Mouse (Mus musculus) lung, embryonic 16.5 days (tissue): ENCODE measurements around the gene Fam160b1. TPM values are rescaled to one million over a fixed set of nuclear protein-coding genes. Genes with fewer than 3 reads are reported as not detected.

ENCODE experiments used
- ATAC-seq: fragments of 200-750 bp; cut with Nextera tagmentation; 2 replicates; pipeline ENCODE4 v1.8.0; 2017; ENCODE audit warnings: low read depth, mild to moderate bottlenecking, moderate library complexity
- H3K27ac ChIP-seq: fragments of 300-500 bp; sonication (generic); 2 replicates; pipeline ENCODE4 v1.5.1; 2014; ENCODE audit warnings: mild to moderate bottlenecking, control low read depth, low read length
- H3K27me3 ChIP-seq: fragments of 300-500 bp; sonication (generic); 2 replicates; pipeline ENCODE4 v1.6.1; 2014; ENCODE audit warnings: low read depth, low read length, mixed read lengths; ENCODE audit not compliant: control insufficient read depth, insufficient read depth
- H3K36me3 ChIP-seq: fragments of 300-500 bp; sonication (generic); 2 replicates; pipeline ENCODE4 v1.6.1; 2014; ENCODE audit warnings: low read length; ENCODE audit not compliant: control insufficient read depth, insufficient read depth
- H3K4me1 ChIP-seq: fragments of 300-500 bp; sonication (generic); replicated peaks from 2 replicates; pipeline ENCODE4 v1.6.1; 2014; ENCODE audit warnings: low read length, mixed read lengths; ENCODE audit not compliant: control insufficient read depth, insufficient read depth
- H3K4me2 ChIP-seq: fragments of 300-500 bp; sonication (generic); 2 replicates; pipeline ENCODE4 v1.6.1; 2014; ENCODE audit warnings: low read depth, low read length, control low read depth
- H3K4me3 ChIP-seq: fragments of 300-500 bp; sonication (generic); 2 replicates; pipeline ENCODE4 v1.5.1; 2014; ENCODE audit warnings: mild to moderate bottlenecking, low read length, control low read depth
- H3K9ac ChIP-seq: fragments of 300-500 bp; sonication (generic); 2 replicates; pipeline ENCODE4 v1.6.1; 2014; ENCODE audit warnings: low read length, control low read depth
- H3K9me3 ChIP-seq: fragments of 300-500 bp; sonication (generic); 2 replicates; pipeline ENCODE4 v1.6.1; 2016; ENCODE audit warnings: low read length; ENCODE audit not compliant: control insufficient read depth
- WGBS: fragments of 180-500 bp; shearing (Covaris S2); extraction: QIAGEN DNeasy Blood & Tissue Kit; methylation state at CpG from one replicate; pipeline ENCODE4 v1.1.7; 2014; 5-methylcytosine and 5-hydroxymethylcytosine counted together
- polyA plus RNA-seq: library from polyadenylated mRNA; unstranded; fragments of >200 nt; fragmentation: Nextera tagmentation; extraction: Ambion mirVana; gene quantifications from 2 replicates; pipeline ENCODE4 v1.2.1, GENCODE M21; 2015

Gene Fam160b1
- polyA plus RNA-seq, 1 experiment from 2014 or later = 15.0 TPM

DNA sequence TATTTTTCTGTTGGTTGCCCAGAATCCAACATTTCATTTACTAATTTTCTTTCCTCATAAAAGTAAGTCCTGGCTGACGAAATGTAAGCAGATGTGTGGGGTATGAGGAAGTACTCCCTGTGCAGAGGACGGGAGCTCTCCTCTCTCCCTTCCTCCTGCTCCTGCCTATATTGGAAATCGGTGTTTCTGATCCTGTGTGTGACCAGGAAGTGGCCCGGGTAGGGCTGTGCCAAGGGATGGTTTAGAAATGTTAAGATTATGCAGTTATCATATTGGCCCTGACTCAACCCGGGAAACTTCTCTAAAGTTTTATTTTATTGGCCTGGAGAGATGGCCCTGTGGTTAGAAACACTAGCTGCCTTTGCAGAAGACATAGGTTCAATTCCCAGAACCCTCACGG, 5.8 kb upstream of the Fam160b1 start:
- H3K4me2 ChIP-seq = 0 out of 2 replicates have a peak overlapping the region, but pooled peaks have one; percentile 7
- no peaks in the 10 kb centered on the region for H3K9me3 ChIP-seq
- H3K27ac ChIP-seq = peak overlapping the region; percentile 58
- no peak overlapping the region for H3K9ac ChIP-seq
- no peak overlapping the region for H3K4me3 ChIP-seq
- WGBS = 57% methylated on average over 6 of the region's 6 CpGs
- H3K27me3 ChIP-seq = no peaks in the 10 kb centered on the region
- no peaks in the 10 kb centered on the region for H3K36me3 ChIP-seq
- ATAC-seq = no peak
- peaks cover 23% of the 10 kb centered on the region for H3K4me1 ChIP-seq

DNA sequence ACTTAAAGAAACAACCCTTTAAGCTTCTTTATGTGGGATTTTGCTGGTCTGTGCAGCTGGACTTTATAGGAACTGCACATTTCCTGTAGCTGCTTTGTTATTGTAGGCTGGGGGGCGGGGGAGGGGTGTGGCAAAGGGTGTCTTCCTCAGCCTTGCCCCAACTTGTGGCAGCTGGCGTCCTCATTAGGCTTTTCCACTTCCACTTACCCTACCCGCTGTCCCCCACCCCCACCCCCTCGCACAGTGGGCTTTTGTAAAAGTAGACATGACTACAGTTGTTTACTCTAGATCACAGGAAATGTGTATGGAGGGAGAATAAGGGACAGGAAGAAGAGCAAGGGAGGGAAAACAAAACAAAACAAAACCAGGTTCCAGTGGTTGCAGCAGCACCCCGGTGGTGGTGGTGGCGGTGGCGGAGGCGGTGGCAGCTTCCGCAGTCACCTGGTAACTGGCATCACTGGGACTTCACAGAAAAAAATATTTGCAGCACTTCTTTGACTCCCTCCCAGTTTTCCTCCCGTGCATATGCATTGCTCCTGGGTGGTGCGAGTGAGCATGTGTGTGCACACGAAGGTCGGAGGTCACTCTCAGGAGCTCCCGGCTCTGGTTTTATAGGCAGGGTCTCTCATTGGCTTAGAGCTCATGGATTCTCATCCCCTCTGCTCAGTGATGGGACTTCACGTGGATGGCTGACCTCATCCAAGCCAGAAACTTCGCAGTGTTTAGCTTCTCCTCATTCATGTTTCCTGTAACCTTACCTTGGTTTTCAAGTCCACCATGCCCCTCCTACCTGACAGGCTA, 4.8 kb upstream of the Fam160b1 start:
- Histone ChIP-seq H3K4me3 (no peak overlapping the region), H3K9me3 (no peaks in the 10 kb centered on the region), H3K36me3 (no peaks in the 10 kb centered on the region), H3K27ac (peak overlapping the region; percentile 58), H3K4me2 (peak overlapping the region; percentile 7), H3K27me3 (no peaks in the 10 kb centered on the region), H3K4me1 (peaks cover 23% of the 10 kb centered on the region), H3K9ac (no peak overlapping the region; the same call in 1 of the 2 replicates)
- peak; percentile 58 for ATAC-seq
- 51% methylated on average over 16 of the region's 16 CpGs for WGBS

DNA sequence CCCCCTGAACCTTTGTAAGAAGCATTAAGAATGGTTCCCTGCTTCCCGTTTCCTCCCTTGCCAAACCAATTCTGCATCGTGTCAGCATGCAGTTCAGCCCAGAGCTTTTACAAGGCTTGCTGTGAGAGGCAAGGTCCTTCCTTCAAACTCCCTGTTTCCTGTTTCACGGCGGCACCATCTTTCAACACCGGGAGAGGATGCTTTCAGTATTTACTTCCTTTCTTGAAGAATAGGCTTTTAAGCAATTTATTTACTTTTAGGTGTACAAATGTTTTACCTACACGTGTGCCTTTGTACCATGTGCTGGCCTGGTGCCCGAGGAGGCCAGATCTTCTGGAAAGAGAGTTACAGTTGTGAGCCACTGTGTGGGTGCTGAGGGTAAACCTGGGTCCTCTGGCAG, 4.2 kb upstream of the Fam160b1 start:
- ATAC-seq = no peak
- Histone ChIP-seq H3K9ac (no peak overlapping the region), H3K27me3 (no peaks in the 10 kb centered on the region), H3K4me3 (no peak overlapping the region), H3K36me3 (no peaks in the 10 kb centered on the region), H3K27ac (peak overlapping the region; percentile 58), H3K4me1 (peaks cover 23% of the 10 kb centered on the region), H3K9me3 (no peaks in the 10 kb centered on the region), H3K4me2 (peak overlapping the region; percentile 7; the same call in 1 of the 2 replicates)
- 28% methylated on average over 7 of the region's 7 CpGs for WGBS

DNA sequence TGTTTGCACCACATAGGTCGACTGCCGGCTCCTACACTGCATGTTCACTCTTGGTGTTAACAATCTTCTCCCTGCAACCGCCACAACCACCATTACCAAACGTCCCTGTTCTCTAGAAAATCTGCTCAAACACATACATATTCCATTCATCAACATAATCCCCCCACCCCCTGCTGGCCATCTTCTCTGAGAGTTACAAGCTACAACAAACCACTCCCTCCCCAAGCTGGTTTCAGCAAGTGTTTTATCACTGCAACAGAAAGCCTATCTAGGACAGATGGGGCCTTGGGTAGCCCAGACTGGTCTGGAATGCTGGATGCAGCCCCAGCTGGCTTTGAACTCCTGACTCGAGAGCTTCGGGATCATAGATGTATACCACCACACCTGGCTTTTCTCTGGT, 3.2 kb upstream of the Fam160b1 start:
- Histone ChIP-seq H3K4me2 (no peak overlapping the region), H3K9me3 (no peaks in the 10 kb centered on the region), H3K9ac (no peak overlapping the region), H3K4me1 (peaks cover 23% of the 10 kb centered on the region), H3K4me3 (no peak overlapping the region), H3K36me3 (no peaks in the 10 kb centered on the region), H3K27ac (no peak overlapping the region; the same call in 1 of the 2 replicates), H3K27me3 (no peaks in the 10 kb centered on the region)
- no peak for ATAC-seq
- 80% methylated on average over 6 of the region's 6 CpGs for WGBS

DNA sequence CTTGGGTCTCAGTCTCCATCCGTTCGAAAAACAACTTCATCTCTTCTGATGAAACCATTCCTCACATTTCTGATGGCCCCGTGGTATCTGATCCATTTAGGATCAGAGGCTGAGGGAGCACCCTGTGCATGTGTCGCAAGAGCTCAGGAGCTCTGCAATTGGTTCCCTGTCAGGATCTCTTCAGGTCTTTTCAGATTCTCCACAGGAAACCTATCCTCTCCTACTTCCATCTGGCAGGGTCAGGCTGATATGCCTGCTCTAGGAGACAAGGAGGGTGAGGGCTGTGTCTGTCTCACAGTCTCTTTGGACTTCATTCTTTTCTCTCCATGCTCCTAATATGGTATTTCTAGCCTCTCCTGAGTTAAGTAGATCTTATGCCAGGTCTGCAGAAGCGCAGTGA, 2.7 kb upstream of the Fam160b1 start:
- ATAC-seq = no peak
- no peaks in the 10 kb centered on the region for H3K36me3 ChIP-seq
- H3K4me2 ChIP-seq = peak overlapping the region; percentile 41
- H3K27me3 ChIP-seq = no peaks in the 10 kb centered on the region
- peak overlapping the region; percentile 29 for H3K9ac ChIP-seq
- 80% methylated on average over 5 of the region's 5 CpGs for WGBS
- H3K27ac ChIP-seq = peak overlapping the region; percentile 68
- H3K4me1 ChIP-seq = peaks cover 28% of the 10 kb centered on the region
- peak overlapping the region; percentile 25 for H3K4me3 ChIP-seq
- H3K9me3 ChIP-seq = no peaks in the 10 kb centered on the region

DNA sequence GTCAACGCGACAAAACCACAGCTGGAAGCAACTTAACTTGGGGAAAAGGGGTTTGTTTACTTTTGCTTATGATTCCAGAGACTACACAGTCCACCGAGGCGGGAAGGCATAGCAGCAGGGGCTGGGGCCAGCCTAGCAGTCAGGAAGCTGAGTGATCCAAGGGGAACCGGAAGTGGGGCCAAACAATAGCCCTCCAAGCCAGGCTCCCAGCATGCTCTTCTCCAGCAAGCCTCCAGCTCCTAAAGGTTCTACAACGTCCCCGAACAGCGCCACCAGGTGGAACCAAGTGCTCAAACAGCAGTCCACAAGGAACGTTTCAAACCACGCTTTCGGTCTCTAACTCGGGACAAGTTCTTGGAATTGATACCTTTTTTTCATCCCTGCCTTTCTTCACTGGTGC, 2.2 kb upstream of the Fam160b1 start:
- peak; percentile 18; the same call in 1 of the 2 replicates for ATAC-seq
- Histone ChIP-seq H3K9me3 (no peaks in the 10 kb centered on the region), H3K4me3 (peak overlapping the region; percentile 25), H3K4me2 (peak overlapping the region; percentile 73), H3K36me3 (no peaks in the 10 kb centered on the region), H3K9ac (peak overlapping the region; percentile 29; the same call in 1 of the 2 replicates), H3K4me1 (peaks cover 30% of the 10 kb centered on the region), H3K27me3 (no peaks in the 10 kb centered on the region), H3K27ac (peak overlapping the region; percentile 68)
- WGBS = 44% methylated on average over 12 of the region's 12 CpGs

DNA sequence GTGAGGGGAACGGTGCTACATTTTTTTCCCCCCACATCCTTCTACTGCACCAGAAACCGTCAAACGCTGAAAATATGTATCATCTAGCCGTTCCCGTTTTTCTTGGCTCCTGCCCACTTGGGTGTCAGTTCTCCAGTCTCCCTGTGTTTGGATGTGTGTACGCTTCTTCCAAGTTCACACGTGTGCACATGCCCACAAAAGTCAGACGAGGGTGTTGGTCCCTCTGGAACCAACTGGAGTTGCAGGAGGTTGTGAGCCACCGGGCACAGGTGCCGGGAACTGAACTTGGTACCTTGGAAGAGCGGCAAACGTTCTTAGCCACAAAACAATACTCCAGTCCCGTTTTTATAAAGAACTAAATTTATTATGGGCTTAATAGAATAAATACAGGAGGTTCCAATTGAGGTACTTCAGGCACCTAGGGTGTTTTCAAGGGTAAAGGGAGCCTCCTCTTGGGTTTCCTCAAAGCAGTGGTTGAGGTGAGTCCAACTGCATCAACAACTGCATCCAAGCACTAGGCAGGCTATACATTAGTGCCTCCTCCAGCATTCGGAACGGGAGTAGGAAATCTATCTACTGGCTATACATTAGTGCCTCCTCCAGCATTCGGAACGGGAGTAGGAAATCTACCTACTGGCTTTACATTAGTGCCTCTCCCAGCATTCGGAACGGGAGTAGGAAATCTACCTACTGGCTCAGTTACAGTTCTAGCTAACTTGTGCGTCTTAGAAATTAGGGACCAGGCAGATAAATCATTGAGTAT, 1.5 kb upstream of the Fam160b1 start:
- Histone ChIP-seq H3K4me3 (no peak overlapping the region; the same call in 1 of the 2 replicates), H3K9ac (no peak overlapping the region), H3K9me3 (no peaks in the 10 kb centered on the region), H3K4me2 (peak overlapping the region; percentile 73), H3K36me3 (no peaks in the 10 kb centered on the region), H3K4me1 (peaks cover 35% of the 10 kb centered on the region), H3K27me3 (no peaks in the 10 kb centered on the region), H3K27ac (peak overlapping the region; percentile 1; the same call in 1 of the 2 replicates)
- no peak for ATAC-seq
- 78% methylated on average over 20 of the region's 20 CpGs for WGBS

DNA sequence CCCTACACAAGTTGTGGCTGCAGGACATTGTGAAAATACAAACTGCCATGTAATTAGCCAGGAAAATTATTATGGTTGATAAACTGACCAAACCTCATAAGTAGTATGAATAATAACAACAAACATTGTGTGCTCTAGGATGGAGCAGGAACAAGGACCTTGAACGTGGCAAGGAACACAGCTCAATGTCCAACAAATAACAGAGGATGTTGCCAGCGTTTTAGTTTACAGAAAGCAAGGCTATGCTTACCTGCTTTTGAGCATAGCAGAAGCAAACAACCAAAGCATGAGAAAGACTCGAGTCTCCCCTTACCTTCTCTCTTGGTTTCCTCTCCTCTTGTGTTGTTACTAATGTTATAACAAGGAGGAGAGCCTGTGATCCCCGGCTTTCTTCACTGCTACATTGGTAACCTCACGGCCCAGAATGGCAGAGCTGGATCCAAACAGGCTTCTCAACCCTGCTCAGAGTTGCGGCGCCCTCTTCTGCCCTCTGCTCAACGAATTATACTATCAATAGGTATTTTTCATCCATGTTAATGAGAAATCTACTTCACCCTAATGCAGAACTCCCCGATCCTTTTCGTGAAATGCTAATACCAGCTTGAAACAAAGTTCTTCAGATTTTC, 666 bp upstream of the Fam160b1 start:
- no peaks in the 10 kb centered on the region for H3K9me3 ChIP-seq
- H3K9ac ChIP-seq = peak overlapping the region; percentile 49
- no peaks in the 10 kb centered on the region for H3K36me3 ChIP-seq
- peaks cover 41% of the 10 kb centered on the region for H3K4me1 ChIP-seq
- H3K4me3 ChIP-seq = peak overlapping the region; percentile 87
- no peak for ATAC-seq
- H3K27me3 ChIP-seq = no peaks in the 10 kb centered on the region
- H3K4me2 ChIP-seq = peak overlapping the region; percentile 73
- 32% methylated on average over 10 of the region's 10 CpGs for WGBS
- H3K27ac ChIP-seq = peak overlapping the region; percentile 80
